Mouse (Mus musculus) hindbrain, embryonic 10.5 days (tissue): ENCODE results near the gene Atg101. TPM values are rescaled to one million over a fixed set of nuclear protein-coding genes. Genes with fewer than 3 reads are reported as not detected.
A peak's percentile ranks its signal among the peaks of the same experiment; 100 is the strongest.
"Not testable (repeated sequence)": the region's sequence is repeated elsewhere in the genome, so short reads cannot be mapped to it uniquely, and the experiment has no call there.

Experiments
- DNase-seq: peaks from one replicate; pipeline ENCODE4 v3.0.0-alpha.2; 2017; ENCODE audit warnings: low spot score
- H3K27ac ChIP-seq: fragments of 300-500 bp; sonication (generic); 2 replicates; pipeline ENCODE4 v1.5.1; 2016; ENCODE audit warnings: mild to moderate bottlenecking, moderate library complexity
- H3K27me3 ChIP-seq: fragments of 300-500 bp; sonication (generic); 2 replicates; pipeline ENCODE4 v1.6.1; 2016; ENCODE audit warnings: mild to moderate bottlenecking; ENCODE audit not compliant: poor library complexity, insufficient read depth, severe bottlenecking
- H3K36me3 ChIP-seq: fragments of 300-500 bp; sonication (generic); 2 replicates; pipeline ENCODE4 v1.6.1; 2016; ENCODE audit warnings: mild to moderate bottlenecking, moderate library complexity
- H3K4me1 ChIP-seq: fragments of 300-500 bp; sonication (generic); replicated peaks from 2 replicates; pipeline ENCODE4 v1.6.1; 2016; ENCODE audit warnings: mild to moderate bottlenecking
- H3K4me3 ChIP-seq: fragments of 300-500 bp; sonication (generic); 2 replicates; pipeline ENCODE4 v1.5.1; 2016; ENCODE audit warnings: mild to moderate bottlenecking, moderate library complexity
- H3K9me3 ChIP-seq: fragments of 300-500 bp; sonication (generic); 2 replicates; pipeline ENCODE4 v1.6.1; 2016; ENCODE audit warnings: mild to moderate bottlenecking, moderate library complexity
- WGBS: fragments of 180-500 bp; shearing (Covaris S2); methylation state at CpG from one replicate; pipeline ENCODE4 v1.1.7; 2016; 5-methylcytosine and 5-hydroxymethylcytosine counted together
- polyA plus RNA-seq: library from polyadenylated mRNA; unstranded; fragments of >200 nt; fragmentation: Nextera tagmentation; extraction: Ambion mirVana; gene quantifications from 2 replicates; pipeline ENCODE4 v1.2.1, GENCODE M21; 2016

Gene Atg101
- polyA plus RNA-seq, 1 experiment from 2014 or later: 82.1 TPM

GRCm38 (mm10) chr15:101324409-101324808, 40.3 kb downstream of the Atg101 start:
- peaks cover 21% of the 10 kb centered on the region for H3K4me1 ChIP-seq
- not testable (repeated sequence) for H3K27ac ChIP-seq, H3K27me3 ChIP-seq, H3K9me3 ChIP-seq, H3K36me3 ChIP-seq, H3K4me3 ChIP-seq, DNase-seq

GRCm38 (mm10) chr15:101325991-101326534, 42.0 kb downstream of the Atg101 start:
- Histone ChIP-seq H3K4me1 (peaks cover 27% of the 10 kb centered on the region), H3K9me3 (no peaks in the 10 kb centered on the region), H3K4me3 (no peak overlapping the region), H3K27ac (no peak overlapping the region), H3K36me3 (no peaks in the 10 kb centered on the region), H3K27me3 (no peaks in the 10 kb centered on the region; the same call in 1 of the 2 replicates)
- DNase-seq: no peak
- 35% methylated on average over 10 of the region's 10 CpGs for WGBS

GRCm38 (mm10) chr15:101327282-101327681, 43.2 kb downstream of the Atg101 start:
- 6% methylated on average over 6 of the region's 6 CpGs for WGBS
- Histone ChIP-seq H3K4me1 (peaks cover 27% of the 10 kb centered on the region), H3K27ac (no peak overlapping the region), H3K27me3 (peaks cover under 1% of the 10 kb centered on the region; the same call in 1 of the 2 replicates), H3K36me3 (no peaks in the 10 kb centered on the region), H3K4me3 (no peak overlapping the region), H3K9me3 (no peaks in the 10 kb centered on the region)
- DNase-seq: peak; percentile 80

GRCm38 (mm10) chr15:101328876-101329563, 44.9 kb downstream of the Atg101 start:
- Histone ChIP-seq H3K27me3 (peaks cover 10% of the 10 kb centered on the region; the same call in 1 of the 2 replicates), H3K9me3 (no peaks in the 10 kb centered on the region), H3K4me3 (no peak overlapping the region), H3K4me1 (peaks cover 27% of the 10 kb centered on the region), H3K27ac (no peak overlapping the region), H3K36me3 (no peaks in the 10 kb centered on the region)
- no peak for DNase-seq
- 62% methylated on average over 3 of the region's 3 CpGs for WGBS

GRCm38 (mm10) chr15:101329564-101329892, 45.5 kb downstream of the Atg101 start:
- Histone ChIP-seq H3K27me3 (peaks cover 10% of the 10 kb centered on the region; the same call in 1 of the 2 replicates), H3K36me3 (no peaks in the 10 kb centered on the region), H3K27ac (no peak overlapping the region), H3K4me1 (peaks cover 27% of the 10 kb centered on the region), H3K9me3 (no peaks in the 10 kb centered on the region), H3K4me3 (no peak overlapping the region)
- WGBS: 58% methylated on average over 3 of the region's 3 CpGs
- no peak for DNase-seq

GRCm38 (mm10) chr15:101331090-101331489, 47.0 kb downstream of the Atg101 start:
- no peak overlapping the region for H3K4me3 ChIP-seq
- no peak overlapping the region for H3K27ac ChIP-seq
- 80% methylated on average over 4 of the region's 4 CpGs for WGBS
- peaks cover 24% of the 10 kb centered on the region for H3K4me1 ChIP-seq
- H3K9me3 ChIP-seq: no peaks in the 10 kb centered on the region
- no peak for DNase-seq
- peaks cover 10% of the 10 kb centered on the region; the same call in 1 of the 2 replicates for H3K27me3 ChIP-seq
- H3K36me3 ChIP-seq: no peaks in the 10 kb centered on the region

- Histone ChIP-seq H3K27me3 (peaks cover 13% of the 10 kb centered on the region), H3K4me3 (no peak overlapping the region), H3K4me1 (peaks cover 27% of the 10 kb centered on the region), H3K9me3 (no peaks in the 10 kb centered on the region), H3K36me3 (no peaks in the 10 kb centered on the region), H3K27ac (peak overlapping the region; percentile 2; the same call in 1 of the 2 replicates)
- WGBS: 76% methylated on average over 4 of the region's 4 CpGs
- no peak for DNase-seq
These were observed 48.3 kb downstream of the Atg101 start for GRCm38 (mm10) chr15:101332370-101332769.

- H3K9me3 ChIP-seq: no peaks in the 10 kb centered on the region
These were observed 49.1 kb downstream of the Atg101 start for GRCm38 (mm10) chr15:101333165-101333564.

GRCm38 (mm10) chr15:101333648-101334047, 49.6 kb downstream of the Atg101 start:
- no peaks in the 10 kb centered on the region for H3K9me3 ChIP-seq
- no peaks in the 10 kb centered on the region for H3K36me3 ChIP-seq
- H3K4me1 ChIP-seq: peaks cover 22% of the 10 kb centered on the region
- H3K27me3 ChIP-seq: peaks cover 13% of the 10 kb centered on the region; the same call in 1 of the 2 replicates
- 68% methylated on average over 4 of the region's 4 CpGs for WGBS
- no peak overlapping the region for H3K4me3 ChIP-seq
- no peak overlapping the region for H3K27ac ChIP-seq
- DNase-seq: no peak

More at GRCm38 (mm10) chr15:101333165-101333564, 49.1 kb downstream of the Atg101 start:
- Histone ChIP-seq H3K27ac (no peak overlapping the region), H3K4me1 (peaks cover 22% of the 10 kb centered on the region), H3K27me3 (peaks cover 13% of the 10 kb centered on the region), H3K4me3 (no peak overlapping the region), H3K36me3 (no peaks in the 10 kb centered on the region)
- 45% methylated on average over 1 of the region's 1 CpGs for WGBS
- DNase-seq: no peak

- Histone ChIP-seq H3K27ac (peak overlapping the region; percentile 46), H3K27me3 (peaks cover 13% of the 10 kb centered on the region; the same call in 1 of the 2 replicates), H3K36me3 (no peaks in the 10 kb centered on the region), H3K9me3 (no peaks in the 10 kb centered on the region), H3K4me3 (no peak overlapping the region), H3K4me1 (peaks cover 9% of the 10 kb centered on the region)
- DNase-seq: no peak
- 58% methylated on average over 24 of the region's 24 CpGs for WGBS
These were observed 52.6 kb downstream of the Atg101 start for GRCm38 (mm10) chr15:101336474-101337174.

- no peak overlapping the region for H3K27ac ChIP-seq
- H3K9me3 ChIP-seq: no peaks in the 10 kb centered on the region
- WGBS: 79% methylated on average over 4 of the region's 4 CpGs
These were observed 54.3 kb downstream of the Atg101 start for GRCm38 (mm10) chr15:101338359-101338758.

GRCm38 (mm10) chr15:101339537-101339936, 55.5 kb downstream of the Atg101 start:
- H3K36me3 ChIP-seq: no peaks in the 10 kb centered on the region
- WGBS: 0% methylated on average over 2 of the region's 2 CpGs

More at GRCm38 (mm10) chr15:101338359-101338758, 54.3 kb downstream of the Atg101 start:
- Histone ChIP-seq H3K4me1 (peaks cover 9% of the 10 kb centered on the region), H3K36me3 (no peaks in the 10 kb centered on the region), H3K27me3 (peaks cover 5% of the 10 kb centered on the region; the same call in 1 of the 2 replicates), H3K4me3 (no peak overlapping the region)
- DNase-seq: no peak

More at GRCm38 (mm10) chr15:101339537-101339936, 55.5 kb downstream of the Atg101 start:
- no peak overlapping the region for H3K27ac ChIP-seq
- H3K9me3 ChIP-seq: no peaks in the 10 kb centered on the region
- H3K27me3 ChIP-seq: peaks cover 3% of the 10 kb centered on the region; the same call in 1 of the 2 replicates
- peak; percentile 86 for DNase-seq
- H3K4me3 ChIP-seq: no peak overlapping the region
- H3K4me1 ChIP-seq: peaks cover 9% of the 10 kb centered on the region
